Mouse (Mus musculus): ENCODE results near the gene Lrriq3. TPM values are rescaled to one million over a fixed set of nuclear protein-coding genes. Genes with fewer than 3 reads are reported as not detected.

Lrriq3 gene
- total and polyA plus RNA-seq, 3 experiments, result 0.19 to 0.24 TPM; not detected in 1

DNA sequence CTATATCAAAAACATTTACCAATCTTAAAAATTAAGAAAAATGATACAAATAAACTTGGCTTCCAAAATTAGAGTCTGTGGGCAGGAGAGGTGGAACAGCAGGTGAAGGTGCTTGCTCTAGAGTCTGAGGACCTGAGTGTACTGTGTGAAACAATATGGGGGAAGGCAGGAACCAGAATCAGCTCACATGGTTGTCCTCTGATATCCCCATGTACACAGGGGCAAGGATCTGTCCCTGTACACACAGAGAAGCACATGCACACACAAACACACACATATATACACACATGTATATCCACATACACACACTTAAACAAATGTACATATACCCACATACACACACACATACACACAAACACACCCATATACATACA is 33.8 kb upstream of the Lrriq3 start:
- Histone ChIP-seq H3K9ac (ENCODE audit: control insufficient read depth, low read depth, low read length, poor library complexity, severe bottlenecking) (no peak overlapping the region), H3K79me2 (ENCODE audit: control insufficient read depth, insufficient read depth, low read length, poor library complexity) (no peaks in the 10 kb centered on the region), H3K4me3 (ENCODE audit: control insufficient read depth in 1 of 2, insufficient read depth in 1 of 2, low read depth in 2 of 2, low read length in 2 of 2) (no peak overlapping the region), H3K27me3 (ENCODE audit: control insufficient read depth in 1 of 2, insufficient read depth in 2 of 2, low read length in 2 of 2) (no peaks in the 10 kb centered on the region), H3K4me1 (ENCODE audit: control insufficient read depth in 1 of 2, insufficient read depth in 2 of 2, low read length in 2 of 2) (no peaks in the 10 kb centered on the region), H3K9me3 (replicated peaks; ENCODE audit: insufficient read depth, low read length) (no peaks in the 10 kb centered on the region), H3K27ac (ENCODE audit: control insufficient read depth, low read depth, low read length) (no peak overlapping the region), H3K36me3 (ENCODE audit: control insufficient read depth in 1 of 2, insufficient read depth in 2 of 2, low read length in 2 of 2) (no peaks in the 10 kb centered on the region)
- TF ChIP-seq SMC3 (IDR thresholded peaks at IDR 0.05; ENCODE audit: low read depth, low read length), result no peak
- TF ChIP-seq NELFE (IDR thresholded peaks at IDR 0.05; ENCODE audit: low read depth, low read length), result no peak
- no peak for TF ChIP-seq SIN3A (IDR thresholded peaks at IDR 0.05; ENCODE audit: low read length)
- TF ChIP-seq KAT2A (conservative IDR thresholded peaks at IDR 0.05; ENCODE audit: low read depth, low read length), result no peak
- TF ChIP-seq BHLHE40 (IDR thresholded peaks at IDR 0.05; ENCODE audit: borderline replicate concordance, low read depth, low read length), result no peak
- TF ChIP-seq ZC3H11A (IDR thresholded peaks at IDR 0.05; ENCODE audit: low read depth, low read length), result no peak
- no peak for TF ChIP-seq E2F4 (IDR thresholded peaks at IDR 0.05; ENCODE audit: borderline replicate concordance, low read depth, low read length)
- no peak for TF ChIP-seq MAX (IDR thresholded peaks at IDR 0.05; ENCODE audit: low read length)
- TF ChIP-seq NRF1 (IDR thresholded peaks at IDR 0.05; ENCODE audit: insufficient read depth, low read depth, low read length, poor library complexity, severe bottlenecking), result no peak
- TF ChIP-seq RCOR1 (IDR thresholded peaks at IDR 0.05; ENCODE audit: low read depth, low read length), result no peak
- TF ChIP-seq JUND (IDR thresholded peaks at IDR 0.05; ENCODE audit: low read depth, low read length), result no peak
- no peak for TF ChIP-seq POLR2AphosphoS2 (IDR thresholded peaks at IDR 0.05; ENCODE audit: low read length)
- no peak for TF ChIP-seq ZKSCAN1 (IDR thresholded peaks at IDR 0.05; ENCODE audit: low read depth, low read length)
- no peak for TF ChIP-seq MXI1 (IDR thresholded peaks at IDR 0.05; ENCODE audit: low read depth, low read length)
- TF ChIP-seq ZNF384 (IDR thresholded peaks at IDR 0.05; ENCODE audit: low read depth, low read length), result no peak
- TF ChIP-seq MAFK (IDR thresholded peaks at IDR 0.05; ENCODE audit: borderline replicate concordance, low read depth, low read length), result no peak
- no peak for TF ChIP-seq TBP (IDR thresholded peaks at IDR 0.05; ENCODE audit: low read depth, low read length)
- TF ChIP-seq TAL1 (IDR thresholded peaks at IDR 0.05; ENCODE audit: low read length), result no peak
- no peak for DNase-seq (ENCODE audit: low read depth, low spot score)

DNA sequence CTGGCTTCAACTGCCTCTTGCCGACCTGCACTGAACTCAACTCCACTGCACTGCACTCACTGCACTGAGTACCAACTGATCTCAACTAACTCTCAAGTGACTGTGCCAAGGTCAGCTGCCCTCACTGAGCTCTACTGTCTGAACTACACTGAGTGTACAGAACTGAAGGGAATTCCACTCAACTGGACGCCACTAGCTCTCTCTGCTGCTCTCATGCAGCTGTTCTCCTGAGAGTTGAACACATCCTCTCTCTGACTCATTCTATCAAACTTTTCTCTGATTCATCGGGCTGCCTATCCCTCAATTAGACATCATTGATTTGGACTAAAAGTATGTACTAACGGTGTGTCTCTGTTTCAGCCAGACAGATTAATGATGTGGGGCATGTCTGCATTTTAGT is 15.3 kb upstream of the Lrriq3 start:
- Histone ChIP-seq H3K79me2 (ENCODE audit: control insufficient read depth, insufficient read depth, low read length, poor library complexity) (no peaks in the 10 kb centered on the region), H3K27ac (ENCODE audit: control insufficient read depth, low read depth, low read length) (no peak overlapping the region), H3K4me1 (ENCODE audit: control insufficient read depth in 1 of 2, insufficient read depth in 2 of 2, low read length in 2 of 2) (no peaks in the 10 kb centered on the region), H3K27me3 (ENCODE audit: control insufficient read depth in 1 of 2, insufficient read depth in 2 of 2, low read length in 2 of 2) (no peaks in the 10 kb centered on the region), H3K4me3 (ENCODE audit: control insufficient read depth in 1 of 2, insufficient read depth in 1 of 2, low read depth in 2 of 2, low read length in 2 of 2) (no peak overlapping the region), H3K9me3 (replicated peaks; ENCODE audit: insufficient read depth, low read length) (no peaks in the 10 kb centered on the region), H3K36me3 (ENCODE audit: control insufficient read depth in 1 of 2, insufficient read depth in 2 of 2, low read length in 2 of 2) (no peaks in the 10 kb centered on the region), H3K9ac (ENCODE audit: control insufficient read depth, low read depth, low read length, poor library complexity, severe bottlenecking) (no peak overlapping the region)
- TF ChIP-seq MEF2A (IDR thresholded peaks at IDR 0.05; ENCODE audit: extremely low read depth, insufficient replicate concordance, low read depth, low read length, poor library complexity, severe bottlenecking) (no peak), TAL1 (IDR thresholded peaks at IDR 0.05; ENCODE audit: low read length) (no peak), MXI1 (IDR thresholded peaks at IDR 0.05; ENCODE audit: low read depth, low read length) (no peak), CTCF (IDR thresholded peaks at IDR 0.05 in 2 of 3, conservative IDR thresholded peaks at IDR 0.05 in 1 of 3; ENCODE audit: control insufficient read depth in 1 of 3, insufficient read depth in 1 of 3, low read depth in 2 of 3, low read length in 3 of 3, poor library complexity in 1 of 3, severe bottlenecking in 1 of 3) (no peak), RAD21 (IDR thresholded peaks at IDR 0.05; ENCODE audit: low read depth, low read length) (no peak), TBP (IDR thresholded peaks at IDR 0.05; ENCODE audit: low read depth, low read length) (no peak), ZMIZ1 (IDR thresholded peaks at IDR 0.05; ENCODE audit: low read depth, low read length) (no peak), SIN3A (IDR thresholded peaks at IDR 0.05; ENCODE audit: low read length) (no peak), TCF12 (IDR thresholded peaks at IDR 0.05; ENCODE audit: low read depth, low read length) (no peak), GABPA (IDR thresholded peaks at IDR 0.05; ENCODE audit: low read depth, low read length) (no peak), MAFK (IDR thresholded peaks at IDR 0.05; ENCODE audit: borderline replicate concordance, low read depth, low read length) (no peak), BHLHE40 (IDR thresholded peaks at IDR 0.05; ENCODE audit: borderline replicate concordance, low read depth, low read length) (no peak), KAT2A (conservative IDR thresholded peaks at IDR 0.05; ENCODE audit: low read depth, low read length) (no peak), ELF1 (IDR thresholded peaks at IDR 0.05; ENCODE audit: low read depth, low read length) (no peak), POLR2A (IDR thresholded peaks at IDR 0.05; ENCODE audit: control insufficient read depth in 1 of 2, insufficient read depth in 1 of 2, low read depth in 1 of 2, low read length in 2 of 2, poor library complexity in 1 of 2) (no peak), NRF1 (IDR thresholded peaks at IDR 0.05; ENCODE audit: insufficient read depth, low read depth, low read length, poor library complexity, severe bottlenecking) (no peak), USF1 (IDR thresholded peaks at IDR 0.05; ENCODE audit: low read depth, low read length) (no peak)
- DNase-seq (ENCODE audit: low read depth, low spot score), result no peak
